In the genomic region with DNA sequence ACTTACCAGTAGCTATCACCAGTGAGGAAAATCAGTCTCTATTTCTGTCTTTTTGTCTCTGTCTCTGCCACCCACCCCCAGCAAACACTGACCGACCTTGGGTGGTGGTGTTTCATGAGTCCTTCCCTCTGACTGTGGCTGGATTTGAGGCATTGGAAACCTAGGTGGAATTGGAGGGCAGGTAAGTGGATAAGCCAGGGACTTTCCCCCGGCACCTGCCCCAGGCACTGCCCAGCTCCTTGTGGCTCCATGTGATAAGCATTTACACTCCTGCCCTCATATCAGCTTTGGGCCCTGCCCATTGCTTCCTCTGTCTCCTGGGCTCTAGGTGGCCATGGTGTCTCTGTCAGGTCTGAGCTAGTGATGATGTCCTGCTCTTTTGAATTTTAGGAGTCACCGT, we compare ENCODE assay signal across 22 mouse cellular contexts. TPM values are rescaled to one million over a fixed set of nuclear protein-coding genes. Genes with fewer than 3 reads are reported as not detected.
DNase-seq lines count a peak whose midpoint lies in the region; ATAC-seq and TF ChIP-seq lines count a peak whose summit lies in the region.
"Had no signal": no experiment of that assay in that cellular context is flagged by ENCODE, and none has a peak within 500 bp of the region (broad histone marks: within the 10 kb centered on the region; RNA-seq: fewer than 3 reads in every experiment).

No protein-coding gene starts in this region.

- 92% methylated on average over 3 of the region's 3 CpGs for WGBS in hindbrain, embryonic 10.5 days
- 90% methylated on average over 3 of the region's 3 CpGs for WGBS in hindbrain, postnatal 0 days
- 58% methylated on average over 3 of the region's 3 CpGs for WGBS in liver, embryonic 16.5 days (ENCODE audit: insufficient replicate concordance)

- no peak overlapping the region for H3K4me2 ChIP-seq in hindbrain, postnatal 0 days (ENCODE audit: low read depth, low read length)
- H3K4me2 ChIP-seq in liver, embryonic 16.5 days (ENCODE audit: low read depth, low read length) = no peak overlapping the region
- H3K4me2 ChIP-seq: heart, embryonic 15.5 days; hindbrain, embryonic 15.5 days; intestine, embryonic 15.5 days; limb, embryonic 13.5 days; lung, embryonic 14.5 days had no signal

- H3K4me3 ChIP-seq in hindbrain, embryonic 10.5 days = no peak overlapping the region
- no peak overlapping the region for H3K4me3 ChIP-seq in hindbrain, postnatal 0 days (ENCODE audit: low read length)
- H3K4me3 ChIP-seq in liver, embryonic 16.5 days (ENCODE audit: low read depth, low read length) = no peak overlapping the region
- H3K4me3 ChIP-seq: heart, embryonic 15.5 days; hindbrain, embryonic 15.5 days; intestine, embryonic 15.5 days; limb, embryonic 13.5 days had no signal

- H3K36me3 ChIP-seq in hindbrain, embryonic 10.5 days = peaks cover 24% of the 10 kb centered on the region
- H3K36me3 ChIP-seq in hindbrain, postnatal 0 days (ENCODE audit: insufficient read depth, low read length) = peaks cover 6% of the 10 kb centered on the region; the same call in 1 of the 2 replicates
- 0 out of 2 replicates have a peak, but pooled peaks cover 4% of the 10 kb centered on the region for H3K36me3 ChIP-seq in liver, embryonic 16.5 days (ENCODE audit: control insufficient read depth, insufficient read depth)
- H3K36me3 ChIP-seq: intestine, embryonic 15.5 days had no signal

- no peaks in the 10 kb centered on the region for H3K27me3 ChIP-seq in hindbrain, embryonic 10.5 days (ENCODE audit: insufficient read depth, poor library complexity, severe bottlenecking)
- no peaks in the 10 kb centered on the region for H3K27me3 ChIP-seq in hindbrain, postnatal 0 days (ENCODE audit: insufficient read depth, low read length)
- H3K27me3 ChIP-seq in liver, embryonic 16.5 days (ENCODE audit: control insufficient read depth, insufficient read depth, low read depth, low read length) = no peaks in the 10 kb centered on the region
- H3K27me3 ChIP-seq: heart, embryonic 15.5 days; hindbrain, embryonic 15.5 days; intestine, embryonic 15.5 days; limb, embryonic 13.5 days had no signal

- DNase-seq in hindbrain, embryonic 10.5 days (ENCODE audit: low spot score) = no peak
- DNase-seq in hindbrain, postnatal 0 days (ENCODE audit: low spot score) = no peak
- peak; percentile 9 for DNase-seq in c-Kit-negative CD71-positive TER-119-positive erythroid progenitor cells, embryonic 14.5 days (ENCODE audit: low read depth, low spot score)
- peak; percentile 49 for DNase-seq in liver
- DNase-seq in layer of hippocampus, postnatal 14 days (ENCODE audit: low spot score in 2 of 2) = no peak
- no peak for DNase-seq in embryo, embryonic 11 days
- no peak for DNase-seq in kidney, postnatal 25 days
- DNase-seq: adrenal gland, postnatal 36 days; cerebellum, adult 18-20 months; gastrocnemius, postnatal 36 days; heart, postnatal 4 days; kidney, postnatal 36 days; lung, embryonic 14.5 days; lung, postnatal 36 days; thymus, postnatal 36 days had no signal

- TF ChIP-seq CTCF in hindbrain, postnatal 0 days (IDR thresholded peaks at IDR 0.05; ENCODE audit: low read depth) = no peak

- ATAC-seq in hindbrain, postnatal 0 days = no peak
- peak; percentile 90 for ATAC-seq in liver, embryonic 16.5 days (ENCODE audit: low read depth)
- ATAC-seq: CD4-positive, CD25-positive, alpha-beta regulatory T cell, adult 4 months; forebrain, embryonic 16.5 days; intestine, embryonic 15.5 days had no signal

- peak overlapping the region; percentile 82; the same call in 1 of the 2 replicates for H3K27ac ChIP-seq in hindbrain, embryonic 10.5 days
- no peak overlapping the region for H3K27ac ChIP-seq in hindbrain, postnatal 0 days
- no peak overlapping the region for H3K27ac ChIP-seq in liver, embryonic 16.5 days (ENCODE audit: low read length)
- H3K27ac ChIP-seq: heart, embryonic 15.5 days; intestine, embryonic 15.5 days had no signal

- H3K9ac ChIP-seq in hindbrain, postnatal 0 days (replicated peaks; ENCODE audit: low read length) = no peak overlapping the region
- no peak overlapping the region for H3K9ac ChIP-seq in liver, embryonic 16.5 days (ENCODE audit: low read depth, low read length)
- H3K9ac ChIP-seq: heart, embryonic 15.5 days; hindbrain, embryonic 15.5 days; intestine, embryonic 15.5 days; limb, embryonic 13.5 days; lung, embryonic 14.5 days had no signal

- no peaks in the 10 kb centered on the region for H3K9me3 ChIP-seq in hindbrain, embryonic 10.5 days
- H3K9me3 ChIP-seq in hindbrain, postnatal 0 days (ENCODE audit: low read length) = no peaks in the 10 kb centered on the region
- H3K9me3 ChIP-seq in liver, embryonic 16.5 days (replicated peaks; ENCODE audit: control insufficient read depth, low read length) = no peaks in the 10 kb centered on the region
- H3K9me3 ChIP-seq: heart, embryonic 15.5 days; hindbrain, embryonic 15.5 days; intestine, embryonic 15.5 days; limb, embryonic 13.5 days had no signal

- peaks cover 28% of the 10 kb centered on the region for H3K4me1 ChIP-seq in hindbrain, embryonic 10.5 days (replicated peaks)
- peaks cover 17% of the 10 kb centered on the region; the same call in 1 of the 2 replicates for H3K4me1 ChIP-seq in hindbrain, postnatal 0 days (ENCODE audit: insufficient read depth, low read length)
- peaks cover 6% of the 10 kb centered on the region for H3K4me1 ChIP-seq in liver, embryonic 16.5 days (ENCODE audit: control insufficient read depth, low read depth, low read length)
- H3K4me1 ChIP-seq: heart, embryonic 15.5 days had no signal

RNA-seq across cellular contexts. Expression of a gene that starts 19.6 kb away (rescaled TPM):
- 736 TPM in 2 replicates for polyA plus RNA-seq in hindbrain, embryonic 10.5 days (2016; fragmentation: Nextera tagmentation; extraction: Ambion mirVana)
- 18.8 and 32.4 TPM in 2 replicates for total RNA-seq in hindbrain, postnatal 0 days (2014; rRNA removed)
- polyA plus RNA-seq in hindbrain, postnatal 0 days (2015; fragmentation: Nextera tagmentation; extraction: Ambion mirVana) = 956 and 1,072 TPM in 2 replicates
- 524 and 554 TPM in 2 replicates for polyA plus RNA-seq in liver, embryonic 16.5 days (2015; fragmentation: Nextera tagmentation; extraction: Ambion mirVana)
- total RNA-seq in layer of hippocampus, postnatal 14 days (2021) = 10 to 100 TPM; 78.0 to 86.2 TPM

Comparison
In these comparisons a context has a peak if more than half of its experiments do, and no peak if none do; other contexts are left out.
1. DNase-seq: peak in c-Kit-negative CD71-positive TER-119-positive erythroid progenitor cells, embryonic 14.5 days (single experiment) and liver (single experiment); none in hindbrain, embryonic 10.5 days (single experiment), hindbrain, postnatal 0 days (single experiment), layer of hippocampus, postnatal 14 days (0 of 2), embryo, embryonic 11 days (single experiment) and kidney, postnatal 25 days (0 of 2).